In the genomic region with DNA sequence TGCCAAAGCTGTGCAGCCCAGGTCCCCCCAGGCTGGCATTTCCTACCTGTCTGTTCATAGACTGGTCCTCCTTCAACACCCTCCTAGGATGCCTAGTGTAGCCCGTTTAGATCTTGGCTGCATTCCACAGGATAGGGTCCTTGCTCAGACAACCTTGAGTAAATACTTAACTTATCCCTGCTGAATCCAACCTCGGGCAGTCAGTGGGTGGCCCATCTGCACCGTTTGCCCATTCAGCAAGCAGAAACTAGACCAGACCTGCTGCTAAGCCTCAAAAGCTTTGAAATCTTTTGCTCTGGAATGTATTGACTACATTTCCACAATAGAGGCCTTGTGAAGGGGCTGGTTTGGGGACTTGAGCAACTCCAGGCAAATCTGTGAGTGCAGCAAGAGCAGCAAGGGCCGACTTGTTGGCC, we compare ENCODE assay signal across 9 mouse cellular contexts. TPM values are rescaled to one million over a fixed set of nuclear protein-coding genes. Genes with fewer than 3 reads are reported as not detected.
DNase-seq lines count a peak whose midpoint lies in the region; ATAC-seq and TF ChIP-seq lines count a peak whose summit lies in the region.
"Had no signal": no experiment of that assay in that cellular context is flagged by ENCODE, and none has a peak within 500 bp of the region (broad histone marks: within the 10 kb centered on the region; RNA-seq: fewer than 3 reads in every experiment).

No protein-coding gene starts in this region.

- peak; percentile 27 for DNase-seq in adrenal gland, postnatal 14 days
- no peak for DNase-seq in adrenal gland, adult 18-20 months (ENCODE audit: low spot score in 2 of 2)
- peak; percentile 19 for DNase-seq in retina, postnatal 1 day
- DNase-seq in retina, embryonic 14.5 days (ENCODE audit: low spot score), result no peak
- DNase-seq in stomach, postnatal 0 days (ENCODE audit: low spot score), result no peak
- DNase-seq in T-cell, adult 2 months (ENCODE audit: low spot score), result no peak

- H3K4me3 ChIP-seq in kidney, embryonic 14.5 days (ENCODE audit: low read length), result no peak overlapping the region
- H3K4me3 ChIP-seq in stomach, postnatal 0 days (ENCODE audit: low read depth, low read length), result no peak overlapping the region

- H3K36me3 ChIP-seq in kidney, embryonic 14.5 days (ENCODE audit: control insufficient read depth, insufficient read depth, low read length), result no peaks in the 10 kb centered on the region
- H3K36me3 ChIP-seq in stomach, postnatal 0 days (ENCODE audit: control insufficient read depth, insufficient read depth, low read length), result no peaks in the 10 kb centered on the region

- H3K4me1 ChIP-seq in kidney, embryonic 14.5 days (ENCODE audit: control insufficient read depth, insufficient read depth, low read length), result peaks cover 15% of the 10 kb centered on the region
- H3K4me1 ChIP-seq in stomach, postnatal 0 days (replicated peaks; ENCODE audit: control insufficient read depth, insufficient read depth), result 0 out of 2 replicates have a peak, but pooled peaks cover 2% of the 10 kb centered on the region

- H3K27ac ChIP-seq in kidney, embryonic 14.5 days (ENCODE audit: low read depth, low read length), result peak overlapping the region; percentile 82
- H3K27ac ChIP-seq in stomach, postnatal 0 days (replicated peaks), result peak overlapping the region; percentile 77; the same call in 1 of the 2 replicates

- TF ChIP-seq EP300 in stomach, postnatal 0 days (optimal IDR thresholded peaks at IDR 0.05), result no peak

- H3K27me3 ChIP-seq in kidney, embryonic 14.5 days (ENCODE audit: control insufficient read depth, insufficient read depth, low read length), result no peaks in the 10 kb centered on the region
- no peaks in the 10 kb centered on the region for H3K27me3 ChIP-seq in stomach, postnatal 0 days (ENCODE audit: control insufficient read depth, insufficient read depth, low read length)

- no peak for TF ChIP-seq CTCF in stomach, postnatal 0 days (IDR thresholded peaks at IDR 0.05; ENCODE audit: low read depth)

- ATAC-seq in kidney, embryonic 14.5 days (ENCODE audit: low FRiP score, low TSS enrichment), result peak; percentile 50; the same call in 1 of the 2 replicates
- peak; percentile 63; the same call in 1 of the 2 replicates for ATAC-seq in stomach, postnatal 0 days (ENCODE audit: low FRiP score, low TSS enrichment)
- ATAC-seq in erythroid progenitor cell, adult 5-6 weeks (replicated peaks; ENCODE audit: low FRiP score, poor library complexity, severe bottlenecking), result no peak
- ATAC-seq: inflammation-experienced regulatory T-cells, adult 6 months had no signal

- no peaks in the 10 kb centered on the region for H3K9me3 ChIP-seq in kidney, embryonic 14.5 days (ENCODE audit: control insufficient read depth, low read length)
- H3K9me3 ChIP-seq in stomach, postnatal 0 days (ENCODE audit: control insufficient read depth, low read length), result no peaks in the 10 kb centered on the region

- H3K4me2 ChIP-seq in kidney, embryonic 14.5 days (replicated peaks; ENCODE audit: low read depth, low read length), result no peak overlapping the region
- H3K4me2 ChIP-seq in stomach, postnatal 0 days (replicated peaks; ENCODE audit: low read depth), result no peak overlapping the region

- no peak overlapping the region for H3K9ac ChIP-seq in kidney, embryonic 14.5 days (ENCODE audit: low read depth, low read length)
- no peak overlapping the region for H3K9ac ChIP-seq in stomach, postnatal 0 days (ENCODE audit: low read length)

- WGBS in kidney, embryonic 14.5 days, result 29% methylated on average over 4 of the region's 4 CpGs
- 8% methylated on average over 4 of the region's 4 CpGs for WGBS in stomach, postnatal 0 days

RNA-seq across cellular contexts. Expression of gene Lpin2, which starts 23.2 kb away (rescaled TPM):
- 32.6 and 43.0 TPM in 2 replicates for total RNA-seq in adrenal gland, postnatal 14 days (2021)
- 10 to 100 TPM; 34.4 to 40.1 TPM for total RNA-seq in adrenal gland, adult 18-20 months (2021)
- polyA plus RNA-seq in kidney, embryonic 14.5 days (2014; fragmentation: Nextera tagmentation; extraction: Ambion mirVana), result 54.9 and 93.2 TPM in 2 replicates
- polyA plus RNA-seq in stomach, postnatal 0 days (2015; fragmentation: Nextera tagmentation; extraction: Ambion mirVana), result 21.3 and 22.6 TPM in 2 replicates
- 68.8 and 90.1 TPM in 2 replicates for total RNA-seq in erythroid progenitor cell, adult 5-6 weeks (2015; ENCODE audit: low replicate concordance)
- 101 and 122 TPM in 2 replicates for total RNA-seq in erythroid progenitor cell, adult 5-6 weeks (2017; ENCODE audit: low replicate concordance)

Comparison
In these comparisons a context has a peak if more than half of its experiments do, and no peak if none do; other contexts are left out.
1. DNase-seq: peak in adrenal gland, postnatal 14 days (single experiment) and retina, postnatal 1 day (single experiment); none in adrenal gland, adult 18-20 months (0 of 2), retina, embryonic 14.5 days (single experiment), stomach, postnatal 0 days (single experiment) and T-cell, adult 2 months (single experiment).